Mouse (Mus musculus): Measurements from ENCODE around the gene Gstm2.
"Not testable (repeated sequence)": the region's sequence is repeated elsewhere in the genome, so short reads cannot be mapped to it uniquely, and the experiment has no call there.

Gene Gstm2

DNA sequence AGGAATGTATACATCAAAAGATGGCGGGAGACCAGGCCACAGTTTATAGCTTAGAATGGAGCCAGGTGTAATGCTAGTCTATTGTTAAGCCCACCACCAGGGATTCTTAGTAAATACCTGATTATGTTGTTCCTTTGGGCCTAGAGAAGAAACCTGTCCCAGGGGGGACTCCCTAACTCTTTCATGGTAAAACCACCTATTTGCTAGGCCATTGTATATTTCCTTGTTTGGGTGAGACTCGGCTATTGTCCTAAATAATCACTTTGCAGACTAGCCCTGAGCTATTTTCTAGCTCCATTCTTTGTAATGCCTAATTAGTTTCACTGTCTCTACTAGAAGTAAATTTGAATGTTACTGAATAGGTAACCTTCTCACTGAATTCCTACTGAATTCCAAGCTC, 9.7 kb upstream of the Gstm2 start:
- not testable (repeated sequence) for DNase-seq

DNA sequence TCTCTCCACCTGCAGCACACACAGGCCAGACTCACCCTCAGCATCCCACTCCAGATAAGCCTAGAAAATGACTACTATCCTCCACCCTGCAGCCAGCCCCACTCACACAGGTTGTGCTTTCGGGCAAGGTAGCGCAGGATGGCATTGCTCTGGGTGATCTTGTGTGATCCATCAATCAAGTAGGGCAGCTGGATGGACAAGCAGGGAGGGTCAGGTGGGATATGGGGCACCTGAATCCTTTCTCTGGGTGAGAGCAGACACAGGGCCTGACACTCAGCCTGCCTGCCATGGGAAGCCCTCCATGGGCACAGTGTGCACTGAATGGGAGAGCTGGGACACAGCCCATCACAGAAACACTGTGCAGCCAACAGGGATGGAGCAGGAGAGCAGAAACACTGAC, 1.1 kb downstream of the Gstm2 start:
- not testable (repeated sequence) for DNase-seq

DNA sequence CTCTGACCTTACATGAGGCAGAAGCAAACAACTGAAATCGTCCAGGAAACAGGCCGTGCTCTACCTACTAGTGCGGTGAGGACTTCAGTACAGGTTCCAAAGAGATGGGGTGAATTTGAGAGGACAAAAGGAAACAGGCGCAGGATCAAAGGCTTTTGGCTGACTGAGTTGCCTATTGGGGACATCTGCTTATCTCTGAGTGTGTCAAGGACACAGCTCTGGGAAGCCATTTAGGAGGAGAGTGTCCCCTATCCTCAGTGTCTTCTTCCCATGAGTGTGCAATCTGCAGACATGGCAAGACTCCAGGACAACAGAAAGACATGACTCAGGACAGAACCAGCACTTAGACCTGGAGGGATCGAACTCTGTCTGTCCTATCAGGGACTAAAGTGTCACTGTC, 1.8 kb downstream of the Gstm2 start:
- no peak for DNase-seq

DNA sequence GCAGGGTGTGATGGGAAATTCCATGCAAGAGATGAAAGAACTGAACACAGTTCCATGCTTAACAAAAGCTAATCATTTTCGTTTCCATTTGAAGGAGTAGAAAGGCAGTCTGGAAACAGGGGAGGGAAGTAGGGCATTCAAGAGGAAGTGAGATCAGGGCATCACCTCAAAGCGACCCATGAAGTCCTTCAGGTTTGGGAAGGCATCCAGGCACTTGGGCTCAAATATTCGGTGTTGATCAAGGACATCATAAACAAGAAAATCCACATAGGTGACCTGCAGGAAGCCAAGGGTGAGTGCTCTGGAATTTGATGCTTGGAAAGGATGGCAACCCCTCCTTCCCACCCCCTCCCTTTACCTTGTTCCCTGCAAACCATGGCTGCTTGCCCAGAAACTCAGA, 2.5 kb downstream of the Gstm2 start:
- no peak for DNase-seq

DNA sequence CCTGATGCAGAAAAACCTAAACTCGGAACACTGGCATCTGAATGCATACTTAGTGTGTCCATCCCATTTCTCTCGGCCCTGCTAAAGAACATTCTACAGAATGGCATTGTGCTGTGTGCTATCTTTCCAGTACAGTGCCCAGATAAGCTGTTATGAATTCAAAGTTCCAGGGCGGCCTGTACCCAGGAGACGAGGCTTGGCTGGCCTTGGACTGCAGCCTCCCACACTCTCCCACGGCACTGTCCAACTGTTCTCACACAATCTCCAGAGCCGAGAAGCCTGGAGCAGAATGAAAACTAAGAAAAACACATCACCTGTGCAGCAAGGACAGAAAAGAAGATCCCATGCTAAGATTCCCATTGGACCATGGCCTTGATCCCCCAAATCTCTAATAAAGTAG, 3.5 kb downstream of the Gstm2 start:
- DNase-seq = no peak

DNA sequence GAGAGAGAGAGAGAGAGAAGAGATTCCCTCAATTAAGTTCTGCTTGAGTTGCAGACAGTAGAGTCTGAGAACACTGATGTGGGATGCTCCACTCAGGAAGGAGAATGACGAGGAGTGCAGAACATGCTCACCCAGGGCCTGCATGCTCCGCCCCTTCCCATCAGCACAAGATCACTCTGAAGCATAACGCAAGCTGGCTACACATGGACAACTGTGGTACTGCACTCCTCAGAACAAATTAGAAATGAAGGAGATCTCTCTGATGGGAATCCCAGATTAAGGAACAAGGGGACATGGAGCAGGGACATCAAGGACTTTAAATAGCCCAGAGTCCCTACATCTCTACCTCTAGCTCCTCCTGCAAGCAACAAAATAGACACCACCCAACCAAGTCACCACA, 5.0 kb downstream of the Gstm2 start:
- no peak for DNase-seq

DNA sequence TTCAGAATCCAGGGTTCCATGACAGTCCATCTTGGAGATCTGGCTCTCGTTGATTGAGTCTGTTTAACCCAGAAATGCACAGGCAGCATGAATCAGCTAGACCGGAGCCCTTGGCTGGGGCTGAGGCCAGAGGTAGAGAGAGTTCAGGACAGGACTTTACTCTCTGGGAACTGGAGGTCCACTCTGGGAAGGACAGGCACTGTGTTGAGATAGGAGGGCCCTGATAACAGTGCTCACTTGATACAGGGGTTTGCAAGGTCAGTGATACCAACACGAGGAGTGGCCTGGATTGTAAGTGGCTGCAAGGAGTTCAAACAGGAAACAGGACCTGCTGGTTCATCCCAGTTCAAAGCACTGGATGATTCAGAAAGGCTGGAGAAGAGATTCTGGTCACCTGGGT, 8.6 kb downstream of the Gstm2 start:
- DNase-seq = no peak

DNA sequence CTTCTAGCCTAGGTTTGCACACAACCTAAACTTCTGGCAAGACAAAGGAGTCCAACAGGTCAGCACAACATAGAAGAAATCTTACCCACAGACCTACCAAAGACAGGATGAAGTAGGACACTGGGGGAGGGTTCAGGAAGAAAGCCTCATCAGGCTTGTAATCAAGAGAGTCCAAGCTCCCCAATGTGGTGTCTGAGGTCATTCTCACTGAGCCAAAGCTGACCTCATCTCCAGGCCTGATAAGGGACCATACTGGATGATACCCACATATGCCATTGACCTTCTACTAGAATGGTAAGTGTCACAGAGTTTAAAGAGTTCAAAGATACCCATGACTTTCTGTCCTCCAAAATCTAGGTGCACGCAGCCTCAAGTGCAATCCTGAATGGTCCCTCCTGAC, 12.0 kb downstream of the Gstm2 start:
- no peak for DNase-seq

DNA sequence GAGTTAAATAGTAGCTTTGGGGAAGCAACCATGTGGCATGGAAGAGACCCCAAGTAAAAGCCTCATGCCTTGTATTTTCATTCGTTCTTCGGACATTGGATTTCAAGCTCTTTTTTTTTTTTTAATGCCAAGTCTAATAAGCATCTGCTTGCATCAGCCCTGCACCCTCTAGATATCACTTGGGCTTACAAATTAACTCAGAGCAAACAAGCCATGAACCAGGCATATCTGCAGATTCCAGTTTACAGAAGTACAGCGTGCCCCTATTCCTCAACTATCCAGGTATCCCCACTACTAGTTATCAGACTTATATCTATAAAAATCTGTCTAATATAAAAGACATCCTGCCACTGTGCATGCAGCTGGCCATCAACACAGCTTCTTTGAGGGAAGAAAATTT, 14.2 kb downstream of the Gstm2 start:
- DNase-seq = no peak

DNA sequence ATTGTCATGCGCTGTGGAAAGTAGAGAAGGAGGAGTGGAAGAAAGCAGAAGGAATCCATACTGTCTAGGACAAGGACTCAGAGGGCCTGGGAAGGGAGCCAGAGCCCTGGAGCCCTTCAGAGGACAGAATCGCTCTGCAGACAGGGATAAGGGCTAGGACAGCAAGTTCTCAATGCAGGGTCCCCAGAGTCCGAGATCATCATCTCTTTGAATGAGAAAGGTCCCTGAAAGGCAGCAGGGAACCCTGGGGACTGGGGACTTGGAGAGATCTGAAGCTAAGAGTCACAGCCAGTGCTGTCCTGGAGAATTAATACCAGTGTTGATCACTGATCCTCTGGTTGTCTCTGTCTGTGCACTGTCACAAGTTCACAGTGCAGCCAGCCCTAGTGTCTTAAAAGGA, 15.2 kb downstream of the Gstm2 start:
- not testable (repeated sequence) for DNase-seq

DNA sequence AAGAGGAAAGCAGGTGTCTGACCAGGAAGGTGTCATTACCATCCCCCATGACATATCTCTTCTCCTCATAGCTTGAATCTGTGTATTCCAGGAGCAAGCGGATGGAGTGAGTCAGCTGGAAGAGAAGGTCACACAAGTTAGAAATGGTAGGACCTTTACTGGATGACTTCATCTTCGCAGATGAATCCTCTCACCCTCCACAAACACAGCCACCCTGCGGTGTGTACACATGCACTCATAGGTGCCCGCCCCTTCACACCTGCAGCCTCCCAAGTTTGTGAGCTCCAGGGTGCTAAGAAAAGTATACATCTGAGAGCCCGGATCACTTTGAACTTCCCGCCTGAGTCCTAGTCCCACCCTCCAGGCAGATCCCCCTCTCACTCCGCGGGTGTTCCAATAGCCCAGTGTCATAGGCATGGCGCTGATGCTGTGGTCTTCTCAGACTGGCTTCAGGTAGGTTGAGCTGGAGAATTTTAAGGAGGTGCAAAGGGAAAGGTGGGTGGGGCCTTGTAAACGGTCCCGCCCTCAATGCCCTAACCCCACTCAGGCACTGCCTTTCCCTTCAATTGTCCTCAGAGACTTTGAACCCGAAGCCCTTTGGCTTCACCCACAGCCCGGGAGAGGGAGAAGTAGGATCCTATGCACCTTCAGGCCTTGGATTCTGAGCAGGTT, 17.4 kb downstream of the Gstm2 start, which contains the start of gene Gstm3:
Gene Gstm3, minus strand, starts transcription at position 560 of the 672 bp plus-strand sequence.
- DNase-seq = no peak

DNA sequence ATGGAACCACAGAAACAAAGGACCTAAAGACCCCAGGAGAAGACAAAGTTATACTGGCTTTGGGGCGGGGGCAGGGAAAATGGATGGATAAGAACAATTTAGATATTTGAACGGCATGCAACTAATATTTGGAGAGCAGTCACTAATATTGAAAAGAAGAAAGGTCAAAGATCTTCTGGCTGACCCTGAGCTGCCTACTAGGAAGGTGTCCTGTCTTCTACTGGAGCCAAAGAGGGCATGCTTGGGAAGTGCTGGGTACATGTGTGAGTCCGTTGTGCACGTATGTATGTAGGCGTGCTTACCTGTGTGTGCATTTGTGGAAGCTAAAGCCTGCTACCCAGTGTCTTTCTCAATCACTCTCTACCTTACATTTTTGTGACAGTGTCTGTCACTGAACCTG, 19.6 kb downstream of the Gstm2 start:
- no peak for DNase-seq

DNA sequence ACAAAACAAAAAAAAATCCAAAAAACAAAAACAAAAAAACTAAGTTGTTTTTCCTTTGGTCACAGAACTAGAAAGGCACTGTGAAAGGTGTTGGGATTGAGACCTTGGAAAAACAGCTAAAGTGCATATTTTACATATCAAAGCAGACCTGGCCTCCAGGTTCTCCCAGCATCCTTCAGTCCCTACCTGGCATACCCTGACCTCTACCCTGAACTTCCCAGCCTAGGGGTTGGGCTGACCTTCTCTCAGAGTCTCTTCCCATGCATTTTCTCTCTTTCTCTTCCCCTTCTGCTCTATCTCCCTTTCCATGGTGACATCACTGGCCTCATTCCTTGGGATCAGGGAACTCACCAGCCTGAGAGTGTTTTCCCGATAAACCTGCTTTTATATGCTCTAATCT, 20.7 kb downstream of the Gstm2 start:
- DNase-seq = no peak

DNA sequence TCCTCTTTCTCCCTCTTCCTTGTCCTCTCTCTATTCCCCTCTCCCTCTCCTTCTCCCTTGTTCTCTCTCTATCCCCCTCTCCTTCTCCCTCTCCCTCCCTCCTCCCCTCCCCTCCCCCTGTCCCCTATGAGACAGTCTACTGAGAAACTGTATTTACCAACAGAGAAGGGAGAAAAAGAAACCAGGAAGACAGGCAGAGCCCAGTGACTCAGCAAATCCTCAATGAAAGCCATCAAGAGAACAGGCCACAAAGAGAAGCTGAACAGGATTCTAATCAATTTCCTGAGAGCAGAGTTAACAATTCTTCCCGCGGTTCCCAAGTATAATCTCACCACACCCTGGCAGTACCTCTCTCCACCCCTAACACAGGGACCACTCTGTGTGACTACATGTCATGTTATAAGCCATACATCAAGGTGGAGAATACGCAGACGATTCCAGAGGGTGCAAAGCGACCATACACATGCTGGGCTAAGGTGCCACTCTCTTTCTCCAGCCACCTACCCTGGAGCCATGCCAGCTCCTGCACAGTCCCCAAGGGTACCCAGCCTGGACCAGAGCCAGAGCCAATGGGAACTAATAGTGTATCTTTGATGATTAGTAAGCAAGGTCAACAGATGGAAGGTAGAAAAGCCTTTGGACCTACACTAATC, 21.5 kb downstream of the Gstm2 start:
- no peak for DNase-seq

DNA sequence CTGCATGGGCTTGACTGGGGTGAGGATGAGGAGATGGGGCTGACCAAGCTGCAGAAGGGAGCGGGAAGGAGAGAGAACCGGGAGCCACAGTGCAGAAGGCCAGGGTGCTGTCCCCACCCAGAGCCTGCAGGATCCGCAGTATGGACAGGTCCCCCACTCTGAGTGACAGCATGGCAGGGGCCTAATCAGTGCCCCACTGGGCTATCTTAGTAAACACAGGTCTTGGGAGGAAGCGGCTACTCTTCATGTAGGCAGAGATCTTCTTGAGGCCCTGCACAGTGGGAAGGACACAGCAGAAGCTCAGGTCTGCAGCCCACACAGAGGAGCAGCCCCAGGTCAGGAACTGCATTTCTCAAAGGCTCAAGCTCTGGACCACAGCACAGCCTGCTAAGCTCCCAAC, 22.2 kb downstream of the Gstm2 start:
- DNase-seq = no peak

DNA sequence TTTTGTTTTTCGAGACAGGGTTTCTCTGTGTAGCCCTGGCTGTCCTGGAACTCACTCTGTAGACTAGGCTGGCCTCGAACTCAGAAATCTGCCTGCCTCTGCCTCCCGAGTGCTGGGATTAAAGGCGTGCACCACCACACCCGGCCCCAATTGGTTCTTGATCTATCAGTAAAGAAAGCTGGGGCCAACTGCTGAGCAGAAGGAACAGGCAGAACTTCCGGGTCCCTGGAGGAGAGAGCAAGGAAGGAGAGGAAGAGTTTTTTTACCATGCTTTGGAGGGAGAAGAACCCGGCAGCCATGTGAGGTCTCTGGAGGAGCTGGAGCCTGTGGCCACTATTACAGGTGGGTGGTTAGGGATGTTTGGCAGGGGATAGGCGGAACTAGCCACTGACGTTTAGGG, 31.0 kb downstream of the Gstm2 start:
- not testable (repeated sequence) for DNase-seq

DNA sequence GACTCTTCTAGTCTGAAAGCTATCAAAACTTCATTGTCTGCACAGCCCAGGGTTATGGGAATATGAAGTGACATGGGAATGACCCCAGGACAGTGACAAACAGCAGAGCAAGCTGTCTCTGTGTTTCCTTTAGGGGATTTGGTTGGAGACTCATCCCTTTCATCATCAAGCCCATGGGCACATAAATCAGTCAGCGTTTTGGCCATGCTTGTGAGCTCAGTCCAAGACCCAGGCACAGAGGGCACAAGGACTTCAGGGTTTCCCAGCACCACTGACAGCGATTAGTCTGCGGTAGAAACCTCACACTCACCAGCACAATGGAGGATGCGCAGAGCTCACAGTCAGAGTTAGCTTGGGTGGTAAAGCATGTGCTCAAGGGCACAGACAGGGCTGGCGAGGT, 32.3 kb downstream of the Gstm2 start:
- no peak for DNase-seq

DNA sequence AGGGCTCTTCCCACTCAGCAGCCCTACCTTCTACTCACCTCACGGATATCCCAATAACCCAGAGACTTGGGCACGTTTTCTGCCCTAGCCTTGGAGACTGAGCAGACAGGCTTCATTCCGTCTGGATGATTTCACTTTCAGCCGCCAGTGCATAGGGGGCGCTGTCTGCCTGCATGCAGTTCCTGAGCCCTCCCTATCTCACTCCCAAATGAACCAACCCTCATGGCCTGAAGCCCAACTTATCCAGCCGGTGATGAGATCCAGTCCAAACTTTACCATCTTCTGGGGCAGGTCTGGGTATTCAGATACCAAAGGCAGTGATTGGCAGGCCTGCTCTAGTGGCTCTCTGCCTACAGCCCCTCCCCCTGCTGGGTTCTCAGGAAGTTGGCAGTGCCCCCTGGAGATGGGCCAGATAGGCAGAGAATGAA, 32.9 kb downstream of the Gstm2 start:
- DNase-seq = peak; percentile 35

DNA sequence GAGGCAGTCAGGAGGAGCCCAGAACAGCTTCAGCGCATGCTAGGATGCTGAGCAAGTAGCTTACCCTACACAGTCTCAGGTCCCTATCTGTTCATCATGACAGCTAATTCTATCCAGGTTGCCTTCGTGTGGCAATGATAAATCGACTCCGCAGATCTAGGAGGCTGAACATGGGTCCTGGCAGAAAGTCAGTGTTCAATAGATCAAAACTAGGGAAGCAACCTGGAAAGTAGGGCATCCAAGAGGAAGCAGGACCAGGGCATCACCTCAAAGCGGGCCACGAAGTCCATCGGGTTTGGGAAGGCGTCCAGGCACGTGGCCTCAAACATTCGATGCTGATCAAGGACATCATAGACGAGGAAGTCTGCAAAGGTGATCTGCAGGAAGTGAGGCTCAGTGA, 35.7 kb downstream of the Gstm2 start:
- no peak for DNase-seq

DNA sequence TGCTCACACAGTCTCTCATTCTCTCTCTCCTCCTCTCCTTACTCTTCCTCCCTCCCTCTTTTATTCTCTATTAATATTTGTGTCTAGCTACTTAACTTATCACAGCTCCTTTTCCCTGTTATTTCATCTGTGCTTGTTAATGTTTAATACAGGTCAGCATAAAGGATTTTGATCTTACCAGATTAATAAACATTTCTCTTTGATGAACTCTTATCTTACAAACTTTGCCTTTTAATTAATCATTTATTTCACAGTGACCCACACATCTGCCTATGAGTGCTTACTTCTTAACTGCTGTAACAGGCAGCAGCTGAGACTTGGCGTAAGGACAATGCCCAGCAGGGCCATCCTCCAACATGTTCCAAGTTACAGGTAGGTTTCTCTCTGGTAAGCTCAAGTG, 36.8 kb downstream of the Gstm2 start:
- DNase-seq = not testable (repeated sequence)

DNA sequence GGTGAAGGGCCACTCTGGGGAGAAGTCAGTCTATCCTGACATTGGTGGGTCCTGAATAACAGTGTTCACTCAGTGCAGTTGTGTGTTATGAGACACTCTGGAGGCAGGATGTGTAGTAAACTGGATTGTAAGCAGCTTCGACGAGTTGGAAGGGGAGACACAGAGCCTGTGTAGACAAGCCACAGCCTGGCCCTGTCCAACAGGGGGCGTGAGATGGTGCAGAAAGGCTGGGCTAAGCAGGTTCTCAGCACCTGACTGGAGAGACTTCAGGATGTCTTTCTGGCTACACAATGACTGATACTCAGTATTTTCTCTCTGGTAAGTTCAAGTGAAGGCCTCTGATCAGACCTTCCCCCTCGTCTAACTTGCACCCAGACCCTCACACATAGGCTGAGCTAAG, 40.5 kb downstream of the Gstm2 start:
- DNase-seq = no peak

DNA sequence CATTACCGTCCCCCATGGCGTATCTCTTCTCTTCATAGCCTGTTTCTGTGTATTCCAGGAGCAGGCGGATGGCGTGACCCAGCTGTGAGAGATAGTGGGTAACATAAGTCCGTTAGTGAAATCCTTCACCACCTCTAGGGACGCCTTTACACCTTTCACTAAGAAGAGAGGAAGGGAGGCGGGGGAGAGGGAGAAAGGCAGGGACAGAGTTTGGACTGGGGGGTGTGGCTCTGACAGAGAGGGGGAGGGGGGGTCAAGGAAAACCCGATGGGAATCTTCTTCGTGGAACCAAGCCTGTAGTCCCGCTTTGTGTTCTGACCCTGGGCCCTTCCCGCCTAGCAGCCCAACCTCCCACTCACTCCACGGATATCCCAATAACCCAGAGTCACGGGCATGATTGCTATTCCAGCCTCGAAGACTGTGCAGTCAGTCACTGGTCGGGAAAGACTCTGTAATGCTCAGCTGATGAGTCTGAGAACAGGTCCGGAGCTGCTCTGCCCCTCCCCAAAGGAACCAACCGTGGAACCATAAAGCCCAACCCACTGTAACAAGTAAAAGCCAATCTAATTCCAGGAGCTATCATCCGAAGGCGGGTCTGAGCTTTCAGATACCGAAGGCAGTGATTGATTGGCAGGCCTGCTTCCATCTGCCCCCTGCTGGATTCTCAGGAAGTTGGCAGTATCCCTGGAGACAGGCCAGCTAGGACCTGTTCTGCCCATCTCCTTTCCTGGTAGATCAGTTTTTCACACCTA, 42.8 kb downstream of the Gstm2 start, which contains the start of gene Gstm6:
Gene Gstm6, minus strand, starts transcription at position 511 of the 752 bp plus-strand sequence.
- no peak for DNase-seq

DNA sequence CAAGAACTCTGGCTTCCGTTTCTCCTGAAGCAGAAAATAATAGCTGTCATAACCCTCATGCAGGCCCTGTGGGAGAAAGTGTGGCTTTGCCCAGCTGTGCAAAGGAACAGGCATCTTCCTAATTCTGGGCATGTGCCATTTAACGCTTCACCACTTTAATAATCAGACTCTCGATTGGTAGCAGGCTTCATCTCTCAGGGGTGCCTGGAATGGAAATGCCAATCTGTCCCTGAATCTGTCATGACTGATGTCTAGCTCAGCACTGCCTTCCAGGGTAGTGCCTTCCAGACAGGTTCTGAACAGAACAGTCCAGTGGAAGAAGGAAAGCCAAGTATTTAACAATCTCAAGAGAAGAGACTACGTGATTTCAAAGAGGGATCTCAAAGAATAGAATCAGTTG, 45.0 kb downstream of the Gstm2 start:
- DNase-seq = no peak

DNA sequence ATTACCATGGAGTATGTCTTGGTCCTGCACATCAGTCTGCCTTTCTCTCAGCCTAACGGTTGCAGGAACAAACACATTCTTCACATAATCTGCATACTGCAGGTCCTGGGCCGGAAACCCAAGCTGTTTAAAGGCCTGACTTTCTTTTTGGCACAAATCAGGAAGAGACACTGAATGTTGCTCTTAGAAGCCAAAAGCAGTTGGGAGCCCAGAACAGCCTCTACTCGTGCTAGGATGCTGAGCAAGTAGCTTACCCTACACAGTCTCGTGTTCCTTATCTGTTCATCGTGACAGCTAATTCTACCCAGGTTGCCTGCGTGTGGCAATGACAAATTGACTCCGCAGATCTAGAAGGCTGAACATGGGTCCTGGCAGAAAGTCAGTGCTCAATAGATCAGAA, 45.7 kb downstream of the Gstm2 start:
- no peak for DNase-seq

All from cerebellum, adult 9-10 months (tissue).